Mouse (Mus musculus): ENCODE results near the gene Hdac8. TPM values are rescaled to one million over a fixed set of nuclear protein-coding genes. Genes with fewer than 3 reads are reported as not detected.

The Hdac8 gene
- polyA plus RNA-seq, 2 experiments = 0.43 to 2.3 TPM

- WGBS (ENCODE audit: insufficient replicate concordance) = 54% methylated on average over 4 of the region's 4 CpGs
- ATAC-seq (ENCODE audit: insufficient read depth) (no peak), DNase-seq (ENCODE audit: low read depth in 3 of 3, low spot score in 3 of 3) (no peak)
- no peak overlapping the region for H3K27ac ChIP-seq
- no peak overlapping the region for H3K9ac ChIP-seq (replicated peaks)
- H3K27me3 ChIP-seq (ENCODE audit: control insufficient read depth, insufficient read depth, low read length) = no peaks in the 10 kb centered on the region
- H3K36me3 ChIP-seq (replicated peaks; ENCODE audit: control insufficient read depth, insufficient read depth, low read depth) = no peaks in the 10 kb centered on the region
- H3K4me1 ChIP-seq (replicated peaks; ENCODE audit: control insufficient read depth in 2 of 2, insufficient read depth in 2 of 2, low read length in 1 of 2) = peaks cover 0 to 3% of the 10 kb centered on the region in 2 experiments; a peak in 1 of 4 replicates
- H3K4me2 ChIP-seq (ENCODE audit: low read depth) = no peak overlapping the region
- no peaks in the 10 kb centered on the region for H3K9me3 ChIP-seq (ENCODE audit: control insufficient read depth, low read length)
- no peak overlapping the region for H3K4me3 ChIP-seq (ENCODE audit: insufficient read depth in 1 of 2, low read depth in 2 of 2, low read length in 2 of 2)
- TF ChIP-seq CTCF (IDR thresholded peaks at IDR 0.05; ENCODE audit: low read depth) = no peak
- TF ChIP-seq EP300 (IDR thresholded peaks at IDR 0.05; ENCODE audit: low read depth) = no peak
Observed at GRCm38 (mm10) chrX:102479665-102480064, 25.5 kb downstream of the Hdac8 start.

GRCm38 (mm10) chrX:102478965-102479364 is 26.2 kb downstream of the Hdac8 start:
- Histone ChIP-seq H3K36me3 (replicated peaks; ENCODE audit: control insufficient read depth, insufficient read depth, low read depth) (no peaks in the 10 kb centered on the region), H3K4me2 (ENCODE audit: low read depth) (no peak overlapping the region), H3K9ac (replicated peaks) (no peak overlapping the region), H3K27ac (no peak overlapping the region), H3K4me3 (ENCODE audit: insufficient read depth in 1 of 2, low read depth in 2 of 2, low read length in 2 of 2) (no peak overlapping the region), H3K4me1 (replicated peaks; ENCODE audit: control insufficient read depth in 2 of 2, insufficient read depth in 2 of 2, low read length in 1 of 2) (peaks cover 0 to 3% of the 10 kb centered on the region in 2 experiments; a peak in 1 of 4 replicates), H3K9me3 (ENCODE audit: control insufficient read depth, low read length) (no peaks in the 10 kb centered on the region), H3K27me3 (ENCODE audit: control insufficient read depth, insufficient read depth, low read length) (no peaks in the 10 kb centered on the region)
- no peak for ATAC-seq (ENCODE audit: insufficient read depth)
- WGBS (ENCODE audit: insufficient replicate concordance) = 25% methylated on average over 4 of the region's 4 CpGs
- DNase-seq (ENCODE audit: low read depth in 3 of 3, low spot score in 3 of 3) = peak; percentile 41 to 44 (median 42)
- TF ChIP-seq EP300 (IDR thresholded peaks at IDR 0.05; ENCODE audit: low read depth) (no peak), CTCF (IDR thresholded peaks at IDR 0.05; ENCODE audit: low read depth) (peak; percentile 56; the same call in 1 of the 2 replicates)

GRCm38 (mm10) chrX:102478481-102478880 is 26.7 kb downstream of the Hdac8 start:
- no peaks in the 10 kb centered on the region for H3K9me3 ChIP-seq (ENCODE audit: control insufficient read depth, low read length)
- no peak overlapping the region for H3K4me2 ChIP-seq (ENCODE audit: low read depth)
- H3K27ac ChIP-seq = no peak overlapping the region
- DNase-seq (ENCODE audit: low read depth in 3 of 3, low spot score in 3 of 3) = no peak
- H3K36me3 ChIP-seq (replicated peaks; ENCODE audit: control insufficient read depth, insufficient read depth, low read depth) = no peaks in the 10 kb centered on the region
- no peak overlapping the region for H3K4me3 ChIP-seq (ENCODE audit: insufficient read depth in 1 of 2, low read depth in 2 of 2, low read length in 2 of 2)
- 42% methylated on average over 3 of the region's 3 CpGs for WGBS (ENCODE audit: insufficient replicate concordance)
- peaks cover 0 to 3% of the 10 kb centered on the region in 2 experiments; a peak in 1 of 4 replicates for H3K4me1 ChIP-seq (replicated peaks; ENCODE audit: control insufficient read depth in 2 of 2, insufficient read depth in 2 of 2, low read length in 1 of 2)
- ATAC-seq (ENCODE audit: insufficient read depth) = no peak
- H3K9ac ChIP-seq (replicated peaks) = no peak overlapping the region
- TF ChIP-seq EP300 (IDR thresholded peaks at IDR 0.05; ENCODE audit: low read depth) = no peak
- no peak for TF ChIP-seq CTCF (IDR thresholded peaks at IDR 0.05; ENCODE audit: low read depth)
- H3K27me3 ChIP-seq (ENCODE audit: control insufficient read depth, insufficient read depth, low read length) = no peaks in the 10 kb centered on the region

GRCm38 (mm10) chrX:102476784-102477183 is 28.4 kb downstream of the Hdac8 start:
- peaks cover 0 to 3% of the 10 kb centered on the region in 2 experiments; a peak in 1 of 4 replicates for H3K4me1 ChIP-seq (replicated peaks; ENCODE audit: control insufficient read depth in 2 of 2, insufficient read depth in 2 of 2, low read length in 1 of 2)
- no peak overlapping the region for H3K27ac ChIP-seq
- WGBS (ENCODE audit: insufficient replicate concordance) = 29% methylated on average over 3 of the region's 3 CpGs
- peak in 2 of 3 experiments; percentile 2 to 3 for DNase-seq (ENCODE audit: low read depth in 3 of 3, low spot score in 3 of 3)
- no peak for ATAC-seq (ENCODE audit: insufficient read depth)
- no peak overlapping the region for H3K4me2 ChIP-seq (ENCODE audit: low read depth)
- H3K9me3 ChIP-seq (ENCODE audit: control insufficient read depth, low read length) = no peaks in the 10 kb centered on the region
- H3K9ac ChIP-seq (replicated peaks) = no peak overlapping the region
- no peaks in the 10 kb centered on the region for H3K27me3 ChIP-seq (ENCODE audit: control insufficient read depth, insufficient read depth, low read length)
- H3K4me3 ChIP-seq (ENCODE audit: insufficient read depth in 1 of 2, low read depth in 2 of 2, low read length in 2 of 2) = no peak overlapping the region
- TF ChIP-seq EP300 (IDR thresholded peaks at IDR 0.05; ENCODE audit: low read depth) (no peak), CTCF (IDR thresholded peaks at IDR 0.05; ENCODE audit: low read depth) (peak; percentile 65)
- H3K36me3 ChIP-seq (replicated peaks; ENCODE audit: control insufficient read depth, insufficient read depth, low read depth) = no peaks in the 10 kb centered on the region

- ATAC-seq (ENCODE audit: insufficient read depth) = no peak
- Histone ChIP-seq H3K9ac (replicated peaks) (no peak overlapping the region), H3K4me1 (replicated peaks; ENCODE audit: control insufficient read depth in 2 of 2, insufficient read depth in 2 of 2, low read length in 1 of 2) (peaks cover 0 to 3% of the 10 kb centered on the region in 2 experiments; a peak in 1 of 4 replicates), H3K27me3 (ENCODE audit: control insufficient read depth, insufficient read depth, low read length) (no peaks in the 10 kb centered on the region), H3K27ac (no peak overlapping the region), H3K9me3 (ENCODE audit: control insufficient read depth, low read length) (no peaks in the 10 kb centered on the region), H3K36me3 (replicated peaks; ENCODE audit: control insufficient read depth, insufficient read depth, low read depth) (no peaks in the 10 kb centered on the region), H3K4me2 (ENCODE audit: low read depth) (no peak overlapping the region), H3K4me3 (ENCODE audit: insufficient read depth in 1 of 2, low read depth in 2 of 2, low read length in 2 of 2) (no peak overlapping the region)
- 69% methylated on average over 5 of the region's 5 CpGs for WGBS (ENCODE audit: insufficient replicate concordance)
- no peak for DNase-seq (ENCODE audit: low read depth in 3 of 3, low spot score in 3 of 3)
- TF ChIP-seq EP300 (IDR thresholded peaks at IDR 0.05; ENCODE audit: low read depth) = no peak
- no peak for TF ChIP-seq CTCF (IDR thresholded peaks at IDR 0.05; ENCODE audit: low read depth)
Observed at GRCm38 (mm10) chrX:102475555-102475954, 29.6 kb downstream of the Hdac8 start.
